Mouse (Mus musculus): ENCODE data around the gene Igfbpl1. TPM values are rescaled to one million over a fixed set of nuclear protein-coding genes. Genes with fewer than 3 reads are reported as not detected.

Gene Igfbpl1
- total RNA-seq, 2 experiments from 2014 or later, result 0.73 to 2.1 TPM

- DNase-seq (ENCODE audit: low spot score in 2 of 2), result no peak
These were observed 3.7 kb downstream of the Igfbpl1 start for GRCm38 (mm10) chr4:45822781-45823575.

- DNase-seq (ENCODE audit: low spot score in 2 of 2), result no peak
These were observed 4.7 kb downstream of the Igfbpl1 start for GRCm38 (mm10) chr4:45821995-45822394.

DNA sequence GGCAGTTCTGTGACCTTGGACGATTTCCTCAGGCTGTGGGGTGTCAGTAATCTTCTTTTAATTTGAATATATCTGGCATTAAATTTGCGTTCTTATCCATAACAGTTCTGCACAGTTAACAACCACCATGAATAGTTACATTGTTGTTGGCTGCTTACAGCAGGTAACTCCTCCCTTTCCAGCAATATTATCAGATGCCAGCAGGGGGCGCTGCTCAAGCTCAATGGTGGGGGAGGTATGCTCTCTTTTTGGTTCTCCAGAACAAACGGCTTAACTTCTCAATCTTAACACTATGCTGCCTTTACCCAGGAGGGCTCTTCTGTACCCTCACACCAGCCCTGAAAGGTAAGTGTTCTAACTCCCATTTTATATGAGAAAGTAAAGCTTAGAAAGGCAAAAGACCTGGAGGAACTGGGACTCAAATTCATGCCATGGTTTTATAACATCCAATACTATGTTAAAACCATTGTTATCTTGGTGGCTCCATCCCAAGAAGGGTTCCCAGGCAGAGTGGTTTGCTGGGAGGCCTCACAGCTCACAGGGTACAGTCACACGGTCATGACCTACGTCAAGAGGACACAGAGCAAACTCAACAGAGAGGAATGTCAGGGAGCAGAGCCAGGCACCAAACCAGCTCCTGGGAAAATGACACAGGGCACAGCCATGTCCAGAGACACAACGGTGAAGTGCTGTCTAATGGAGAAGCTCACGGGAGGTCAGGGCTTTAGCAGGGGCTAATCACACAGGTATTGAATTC is 6.5 kb downstream of the Igfbpl1 start:
- DNase-seq (ENCODE audit: low spot score in 2 of 2), result peak in 1 of 2 experiments; percentile 53

DNA sequence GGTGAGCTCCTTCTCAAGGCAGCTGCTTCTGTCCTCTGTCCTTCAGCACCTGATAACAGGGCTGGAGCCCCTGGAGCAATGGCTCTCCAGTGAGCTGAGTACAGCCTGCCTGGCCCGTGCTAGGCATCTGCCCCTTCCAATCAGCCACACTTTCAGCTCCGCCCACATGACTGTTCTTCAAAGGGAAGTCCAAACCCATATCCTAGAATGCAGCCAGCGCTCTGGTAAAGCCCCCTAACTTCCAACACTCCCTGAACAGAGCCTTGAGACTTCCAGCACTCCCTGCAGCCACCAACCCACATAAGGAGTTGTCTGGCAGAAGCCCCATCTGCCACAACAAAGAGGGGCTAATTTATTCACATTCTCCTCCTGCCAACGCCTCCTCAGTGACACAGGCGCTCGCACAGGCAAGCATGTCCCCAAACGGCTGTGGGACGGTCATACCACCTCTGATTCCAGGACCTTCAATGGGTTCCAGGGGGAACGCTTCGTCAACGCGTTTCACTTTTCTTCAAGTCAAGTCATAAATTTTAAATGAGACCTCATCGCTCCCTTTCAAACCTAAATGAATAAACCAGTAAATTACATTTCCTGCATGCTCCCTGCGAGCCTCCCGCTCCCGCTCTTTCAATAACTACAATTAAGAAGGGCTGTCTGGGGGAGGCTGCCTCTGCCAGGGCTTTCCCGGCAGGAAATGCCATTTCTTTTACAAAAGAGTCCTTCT is 7.4 kb downstream of the Igfbpl1 start:
- no peak for DNase-seq (ENCODE audit: low spot score in 2 of 2)

GRCm38 (mm10) chr4:45818814-45819207 is 7.9 kb downstream of the Igfbpl1 start:
- DNase-seq (ENCODE audit: low spot score in 2 of 2), result no peak

GRCm38 (mm10) chr4:45815542-45815941 is 11.2 kb downstream of the Igfbpl1 start:
- no peak for DNase-seq (ENCODE audit: low spot score in 2 of 2)

DNA sequence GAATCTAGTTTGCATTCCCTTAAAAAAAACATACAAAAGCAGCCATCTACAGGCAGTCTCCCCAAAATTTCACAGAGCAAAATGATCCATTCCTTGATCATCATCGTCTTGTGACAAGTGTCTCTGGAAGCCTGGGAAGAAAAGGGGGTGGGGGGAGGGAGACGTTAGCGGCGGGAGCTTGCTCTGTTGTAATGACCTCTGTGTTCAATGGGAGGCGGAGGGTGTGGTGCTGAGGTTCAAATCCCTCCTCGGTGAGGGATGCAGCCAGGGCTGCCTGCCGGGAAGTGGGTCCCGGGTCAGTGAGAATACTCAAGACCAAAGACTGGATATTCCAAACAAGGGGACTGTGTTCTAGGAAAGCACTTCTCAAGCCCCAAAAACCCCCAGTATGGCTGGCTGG is 15.5 kb downstream of the Igfbpl1 start:
- DNase-seq (ENCODE audit: low spot score in 2 of 2), result no peak

- no peak for DNase-seq (ENCODE audit: low spot score in 2 of 2)
These were observed 18.7 kb downstream of the Igfbpl1 start for GRCm38 (mm10) chr4:45808034-45808433.

DNA sequence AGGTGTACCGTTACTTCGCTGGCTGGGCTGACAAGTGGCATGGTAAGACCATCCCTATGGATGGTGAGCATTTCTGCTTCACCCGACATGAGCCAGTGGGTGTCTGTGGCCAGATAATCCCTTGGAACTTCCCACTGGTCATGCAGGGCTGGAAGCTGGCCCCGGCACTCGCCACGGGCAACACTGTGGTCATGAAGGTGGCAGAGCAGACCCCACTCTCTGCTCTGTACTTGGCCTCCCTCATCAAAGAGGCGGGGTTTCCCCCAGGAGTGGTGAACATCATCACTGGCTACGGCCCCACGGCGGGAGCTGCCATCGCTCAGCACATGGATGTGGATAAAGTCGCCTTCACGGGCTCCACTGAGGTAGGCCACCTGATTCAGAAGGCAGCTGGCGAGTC is 23.8 kb downstream of the Igfbpl1 start:
- DNase-seq (ENCODE audit: low spot score in 2 of 2), result no peak

DNA sequence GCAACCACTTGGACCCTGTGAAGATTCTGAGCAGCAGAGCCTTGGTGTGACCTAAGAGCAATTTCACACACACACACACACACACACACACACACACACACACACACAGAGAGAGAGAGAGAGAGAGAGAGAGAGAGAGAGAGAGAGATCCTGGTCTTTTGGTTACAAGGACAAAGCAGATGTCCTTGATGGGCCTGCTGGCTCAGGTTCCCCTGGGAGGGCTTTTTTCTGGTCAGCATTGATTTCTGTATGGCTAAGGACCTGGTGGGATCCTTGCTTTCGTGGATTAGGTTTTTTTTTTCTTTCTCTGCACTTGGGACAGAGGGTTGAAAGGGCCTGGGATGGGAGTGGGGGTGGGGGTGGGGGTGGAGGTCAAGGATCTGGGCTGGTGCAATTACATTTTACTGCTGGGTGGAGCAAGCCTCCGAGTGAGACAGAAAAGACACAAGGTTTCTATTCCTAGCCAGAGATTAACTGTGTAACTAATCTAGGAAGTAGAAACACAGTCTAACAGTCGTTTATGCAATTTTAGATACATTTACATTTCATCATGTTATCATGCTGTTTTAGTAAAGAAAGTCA is 26.7 kb downstream of the Igfbpl1 start:
- no peak for DNase-seq (ENCODE audit: low spot score in 2 of 2)

DNA sequence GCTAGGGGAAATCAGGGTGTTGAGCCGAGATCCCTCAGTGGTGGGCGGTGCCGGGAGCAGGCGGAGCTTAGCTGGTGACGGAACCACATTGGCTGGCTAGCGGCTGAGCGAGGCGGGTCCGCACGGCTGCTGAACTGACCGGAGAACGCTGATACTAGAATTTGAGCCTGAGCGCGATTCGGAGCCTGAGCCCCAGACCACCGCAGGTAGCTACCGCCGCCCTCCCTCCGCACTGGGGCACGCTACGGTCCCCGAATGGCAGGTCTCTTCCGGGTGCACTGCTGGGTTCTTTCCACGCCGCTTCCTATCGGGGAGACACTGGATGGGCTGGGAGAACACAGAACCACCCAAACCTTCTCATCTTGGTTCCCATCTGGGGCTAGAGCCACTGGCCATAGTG is 27.8 kb downstream of the Igfbpl1 start, which contains the start of gene Aldh1b1:
TSS of gene Aldh1b1 (plus strand) at position 59 of the 400 bp plus-strand sequence.
- DNase-seq (ENCODE audit: low spot score in 2 of 2), result peak; percentile 54 to 56

DNA sequence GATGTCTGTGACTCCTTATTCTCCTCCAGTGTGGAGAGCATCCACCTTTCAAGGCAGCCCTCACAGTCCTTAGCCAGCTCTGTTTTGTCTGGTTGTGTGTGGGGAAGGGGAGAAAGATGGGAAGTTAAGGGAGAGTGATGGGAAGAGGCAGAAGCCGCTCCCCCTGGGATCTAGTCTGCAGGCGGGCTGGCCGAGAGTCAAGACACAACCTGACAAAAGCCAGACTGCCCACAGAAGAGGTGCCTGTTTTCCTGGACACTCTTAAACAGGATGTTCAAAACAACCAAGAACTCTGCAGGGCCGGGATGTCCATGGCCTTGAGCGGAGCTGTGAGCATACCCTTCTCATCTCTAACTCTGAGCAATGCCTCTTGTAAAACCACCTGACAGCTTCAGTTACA is 30.0 kb downstream of the Igfbpl1 start:
- no peak for DNase-seq (ENCODE audit: low spot score in 2 of 2)

- no peak for DNase-seq (ENCODE audit: low spot score in 2 of 2)
These were observed 31.4 kb downstream of the Igfbpl1 start for GRCm38 (mm10) chr4:45795191-45795811.

DNA sequence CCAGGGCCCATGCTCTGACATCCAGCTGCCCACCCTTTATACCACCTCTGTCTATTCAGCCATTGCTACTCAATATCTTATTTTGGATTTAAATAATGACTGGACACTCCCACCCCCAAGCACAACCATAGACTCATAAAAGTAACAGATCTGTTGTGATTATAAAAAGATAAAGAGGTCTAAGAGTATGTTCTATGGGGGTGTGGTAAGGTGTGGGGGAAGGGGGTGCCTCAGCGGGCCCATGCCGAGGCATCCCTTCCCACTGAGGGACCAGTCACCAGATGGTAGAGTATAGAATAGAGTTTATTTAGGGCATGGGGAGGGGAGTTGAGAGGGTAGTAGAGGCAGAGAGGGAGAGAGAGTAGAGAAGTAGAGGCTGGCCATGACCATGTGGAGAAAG is 36.7 kb downstream of the Igfbpl1 start:
- no peak for DNase-seq (ENCODE audit: low spot score in 2 of 2)

GRCm38 (mm10) chr4:45789263-45789958 is 37.3 kb downstream of the Igfbpl1 start:
- no peak for DNase-seq (ENCODE audit: low spot score in 2 of 2)

GRCm38 (mm10) chr4:45788446-45789081 is 38.2 kb downstream of the Igfbpl1 start:
- DNase-seq (ENCODE audit: low spot score in 2 of 2), result no peak

DNA sequence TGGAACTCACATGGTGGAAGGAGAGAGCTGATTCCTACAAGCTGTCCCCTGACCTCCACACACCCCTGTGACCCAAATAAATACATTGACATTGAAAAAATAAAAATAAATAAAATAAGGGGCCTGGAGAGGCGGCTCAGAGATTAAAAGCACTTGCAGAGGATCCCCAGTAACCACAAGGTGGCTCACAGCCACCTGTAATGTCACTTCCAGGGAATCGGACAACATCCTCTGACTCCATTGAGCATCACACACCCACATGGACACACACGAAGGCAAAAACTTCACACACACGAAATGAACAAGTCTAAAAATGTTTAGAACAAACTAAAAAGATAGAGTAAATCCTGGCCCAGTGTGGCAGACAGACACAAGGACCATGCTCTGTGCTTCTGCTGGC is 40.0 kb downstream of the Igfbpl1 start:
- no peak for DNase-seq (ENCODE audit: low spot score in 2 of 2)

GRCm38 (mm10) chr4:45785959-45786358 is 40.8 kb downstream of the Igfbpl1 start:
- no peak for DNase-seq (ENCODE audit: low spot score in 2 of 2)

DNA sequence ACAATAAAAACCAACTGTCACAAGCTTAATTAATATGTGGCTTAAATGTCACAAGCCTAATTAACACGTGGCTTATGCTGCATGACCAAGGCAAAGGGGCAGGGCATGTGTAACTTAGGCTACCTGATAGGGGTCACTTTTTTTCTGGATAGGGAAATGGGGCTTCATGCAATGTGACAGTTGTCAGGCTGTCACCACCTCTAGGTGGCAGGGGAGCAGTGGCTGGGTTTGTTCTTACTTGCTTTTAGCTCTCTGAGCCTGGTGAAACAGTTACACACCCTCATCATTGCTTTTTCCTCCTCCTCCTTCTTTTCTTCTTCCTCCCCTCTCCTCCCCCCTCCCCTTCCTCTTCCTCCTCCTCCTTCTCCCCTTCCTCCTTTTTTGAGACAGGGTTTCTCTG is 43.1 kb downstream of the Igfbpl1 start:
- no peak for DNase-seq (ENCODE audit: low spot score in 2 of 2)

GRCm38 (mm10) chr4:45771619-45772018 is 55.1 kb downstream of the Igfbpl1 start:
- DNase-seq (ENCODE audit: low spot score in 2 of 2), result peak in 1 of 2 experiments; percentile 22
